Mouse (Mus musculus) E14TG2a.4 (cell line): ENCODE measurements at regions not wholly inside any gene's neighbourhood (a gene's known extent, or its start where the extent isn't known, plus 50 kb on each side); places are given as distances from the start of the nearest gene placed in this dataset.

ENCODE experiments used
- CTCF ChIP-seq: conservative IDR thresholded peaks from 2 replicates; pipeline ENCODE4 v1.5.1; 2014; ENCODE audit warnings: low read length
- NANOG ChIP-seq: IDR thresholded peaks from 2 replicates; pipeline ENCODE4 v1.6.1; 2014; ENCODE audit warnings: borderline replicate concordance, low read length, mixed read lengths

- TF ChIP-seq CTCF (no peak), NANOG (no peak)
Observed at GRCm38 (mm10) chr1:120961984-120962383, 359.8 kb downstream of the En1 start.
